Mouse (Mus musculus) brown adipose tissue, adult 24 weeks (tissue): ENCODE data around the gene Cyb5b. TPM values are rescaled to one million over a fixed set of nuclear protein-coding genes. Genes with fewer than 3 reads are reported as not detected.

Experiments used
- H3K27ac ChIP-seq: fragments of 200-500 bp; replicated peaks from 2 replicates; pipeline ENCODE4 v1.5.1; 2012; ENCODE audit warnings: low read depth, mild to moderate bottlenecking, low read length
- H3K4me1 ChIP-seq: fragments of 200-500 bp; 2 replicates; pipeline ENCODE4 v1.6.1; 2012; ENCODE audit warnings: low read length, mixed read lengths; ENCODE audit not compliant: control insufficient read depth, insufficient read depth, insufficient read length
- H3K4me3 ChIP-seq: fragments of 200-500 bp; 2 replicates; pipeline ENCODE4 v1.5.1; 2012; ENCODE audit warnings: low read depth, mild to moderate bottlenecking, low read length, moderate library complexity; ENCODE audit not compliant: insufficient read depth
- polyA plus RNA-seq: library from polyadenylated mRNA; stranded (reverse); fragments of >200 nt; gene quantifications from 2 replicates; pipeline ENCODE4 v1.2.4, GENCODE M21; 2012; ENCODE audit not compliant: missing spikeins, insufficient read depth, insufficient read length

The Cyb5b gene
- polyA plus RNA-seq, 1 experiment = 294 TPM

GRCm38 (mm10) chr8:107119412-107119811 lies 31.0 kb upstream of the Cyb5b start:
- Histone ChIP-seq H3K27ac (peak overlapping the region; percentile 5; the same call in 1 of the 2 replicates), H3K4me3 (no peak overlapping the region), H3K4me1 (peaks cover 10% of the 10 kb centered on the region; the same call in 1 of the 2 replicates)

GRCm38 (mm10) chr8:107120806-107121205 lies 29.6 kb upstream of the Cyb5b start:
- Histone ChIP-seq H3K4me1 (peaks cover 7% of the 10 kb centered on the region; the same call in 1 of the 2 replicates), H3K4me3 (no peak overlapping the region), H3K27ac (no peak overlapping the region)

GRCm38 (mm10) chr8:107121681-107122291 lies 28.7 kb upstream of the Cyb5b start:
- H3K4me1 ChIP-seq = peaks cover 7% of the 10 kb centered on the region; the same call in 1 of the 2 replicates
- H3K4me3 ChIP-seq = no peak overlapping the region
- H3K27ac ChIP-seq = no peak overlapping the region

GRCm38 (mm10) chr8:107123063-107123614 lies 27.3 kb upstream of the Cyb5b start:
- Histone ChIP-seq H3K27ac (no peak overlapping the region), H3K4me3 (no peak overlapping the region), H3K4me1 (peaks cover 7% of the 10 kb centered on the region; the same call in 1 of the 2 replicates)

- H3K27ac ChIP-seq = no peak overlapping the region
- H3K4me3 ChIP-seq = no peak overlapping the region
- peaks cover 6% of the 10 kb centered on the region; the same call in 1 of the 2 replicates for H3K4me1 ChIP-seq
These were observed 26.1 kb upstream of the Cyb5b start for GRCm38 (mm10) chr8:107124343-107124742.

GRCm38 (mm10) chr8:107129171-107130025 lies 21.0 kb upstream of the Cyb5b start:
- H3K4me1 ChIP-seq = peaks cover 19% of the 10 kb centered on the region
- H3K4me3 ChIP-seq = no peak overlapping the region
- H3K27ac ChIP-seq = peak overlapping the region; percentile 53

GRCm38 (mm10) chr8:107130028-107130427 lies 20.4 kb upstream of the Cyb5b start:
- Histone ChIP-seq H3K27ac (peak overlapping the region; percentile 53), H3K4me1 (peaks cover 21% of the 10 kb centered on the region), H3K4me3 (no peak overlapping the region)

- no peak overlapping the region for H3K4me3 ChIP-seq
- H3K27ac ChIP-seq = peak overlapping the region; percentile 71
- peaks cover 30% of the 10 kb centered on the region for H3K4me1 ChIP-seq
These were observed 17.6 kb upstream of the Cyb5b start for GRCm38 (mm10) chr8:107132581-107133491.

- peak overlapping the region; percentile 27; the same call in 1 of the 2 replicates for H3K4me3 ChIP-seq
- H3K4me1 ChIP-seq = peaks cover 30% of the 10 kb centered on the region
- H3K27ac ChIP-seq = peak overlapping the region; percentile 37
These were observed 16.6 kb upstream of the Cyb5b start for GRCm38 (mm10) chr8:107133881-107134280.

- peak overlapping the region; percentile 74 for H3K27ac ChIP-seq
- H3K4me1 ChIP-seq = peaks cover 30% of the 10 kb centered on the region
- H3K4me3 ChIP-seq = no peak overlapping the region
These were observed 14.3 kb upstream of the Cyb5b start for GRCm38 (mm10) chr8:107136003-107136612.

- H3K27ac ChIP-seq = no peak overlapping the region; the same call in 1 of the 2 replicates
- H3K4me3 ChIP-seq = no peak overlapping the region
- peaks cover 30% of the 10 kb centered on the region for H3K4me1 ChIP-seq
These were observed 12.8 kb upstream of the Cyb5b start for GRCm38 (mm10) chr8:107137591-107137990.

GRCm38 (mm10) chr8:107138338-107138737 lies 12.1 kb upstream of the Cyb5b start:
- peak overlapping the region; percentile 79 for H3K27ac ChIP-seq

GRCm38 (mm10) chr8:107139704-107140470 lies 10.6 kb upstream of the Cyb5b start:
- no peak overlapping the region for H3K4me3 ChIP-seq
- H3K27ac ChIP-seq = peak overlapping the region; percentile 83
- H3K4me1 ChIP-seq = peaks cover 17% of the 10 kb centered on the region

More at GRCm38 (mm10) chr8:107138338-107138737, 12.1 kb upstream of the Cyb5b start:
- Histone ChIP-seq H3K4me1 (peaks cover 25% of the 10 kb centered on the region), H3K4me3 (no peak overlapping the region)
